In genomic region chr2:173377497-173378257, GRCm38 (mm10) we compare ENCODE assay signal across 8 mouse cellular contexts.
DNase-seq lines count a peak whose midpoint lies in the region; ATAC-seq lines count a peak whose summit lies in the region.

No protein-coding gene starts in this region.

- peak; percentile 17 for DNase-seq in ovary, adult 18-20 months (ENCODE audit: low spot score)
- no peak for DNase-seq in ovary, postnatal 10 days (ENCODE audit: low spot score)
- no peak for DNase-seq in hindbrain, embryonic 10.5 days (ENCODE audit: low spot score)
- no peak for DNase-seq in frontal cortex, postnatal 14 days (ENCODE audit: low spot score in 2 of 2)
- no peak for DNase-seq in frontal cortex, postnatal 25 days (ENCODE audit: low spot score in 2 of 2)

- peak overlapping the region; percentile 25; the same call in 1 of the 2 replicates for H3K9ac ChIP-seq in limb, embryonic 13.5 days
- H3K9ac ChIP-seq in stomach, embryonic 15.5 days, result no peak overlapping the region

- peak; percentile 89 for ATAC-seq in granulocyte monocyte progenitor cell, adult 5-6 weeks (replicated peaks; ENCODE audit: poor library complexity, severe bottlenecking)
- no peak for ATAC-seq in limb, embryonic 13.5 days (ENCODE audit: low FRiP score, low read depth)
- ATAC-seq in stomach, embryonic 15.5 days (ENCODE audit: insufficient read depth, low FRiP score, low read depth), result no peak

- WGBS in limb, embryonic 13.5 days, result 44% methylated on average over 10 of the region's 12 CpGs
- 40% methylated on average over 10 of the region's 12 CpGs for WGBS in stomach, embryonic 15.5 days
- WGBS in hindbrain, embryonic 10.5 days, result 79% methylated on average over 10 of the region's 12 CpGs

- H3K9me3 ChIP-seq in limb, embryonic 13.5 days, result peaks cover under 1% of the 10 kb centered on the region; the same call in 1 of the 2 replicates
- H3K9me3 ChIP-seq in stomach, embryonic 15.5 days, result no peaks in the 10 kb centered on the region
- no peaks in the 10 kb centered on the region for H3K9me3 ChIP-seq in hindbrain, embryonic 10.5 days

- peaks cover 44% of the 10 kb centered on the region for H3K4me1 ChIP-seq in limb, embryonic 13.5 days
- H3K4me1 ChIP-seq in stomach, embryonic 15.5 days, result peaks cover 22% of the 10 kb centered on the region
- peaks cover 17% of the 10 kb centered on the region for H3K4me1 ChIP-seq in hindbrain, embryonic 10.5 days (replicated peaks)

- no peaks in the 10 kb centered on the region for H3K27me3 ChIP-seq in limb, embryonic 13.5 days
- no peaks in the 10 kb centered on the region for H3K27me3 ChIP-seq in stomach, embryonic 15.5 days (replicated peaks)
- H3K27me3 ChIP-seq in hindbrain, embryonic 10.5 days (ENCODE audit: insufficient read depth, poor library complexity, severe bottlenecking), result no peaks in the 10 kb centered on the region

- H3K36me3 ChIP-seq in limb, embryonic 13.5 days, result no peaks in the 10 kb centered on the region
- H3K36me3 ChIP-seq in stomach, embryonic 15.5 days, result no peaks in the 10 kb centered on the region
- H3K36me3 ChIP-seq in hindbrain, embryonic 10.5 days, result no peaks in the 10 kb centered on the region

- peak overlapping the region; percentile 69; the same call in 1 of the 2 replicates for H3K27ac ChIP-seq in limb, embryonic 13.5 days
- peak overlapping the region; percentile 68 for H3K27ac ChIP-seq in stomach, embryonic 15.5 days
- H3K27ac ChIP-seq in hindbrain, embryonic 10.5 days, result no peak overlapping the region; the same call in 1 of the 2 replicates

- H3K4me3 ChIP-seq in limb, embryonic 13.5 days, result no peak overlapping the region
- H3K4me3 ChIP-seq in stomach, embryonic 15.5 days (replicated peaks), result no peak overlapping the region
- no peak overlapping the region for H3K4me3 ChIP-seq in hindbrain, embryonic 10.5 days

- no peak overlapping the region for H3K4me2 ChIP-seq in limb, embryonic 13.5 days (replicated peaks)
- H3K4me2 ChIP-seq in stomach, embryonic 15.5 days, result no peak overlapping the region
